Mouse (Mus musculus) left cerebral cortex, adult 2 months (tissue): ENCODE data around the gene Cbr3. TPM values are rescaled to one million over a fixed set of nuclear protein-coding genes. Genes with fewer than 3 reads are reported as not detected.

Source experiments
- DNase-seq, 2 experiments: peaks; one replicate each; pipeline ENCODE4 v3.0.0; 2021 to 2022; ENCODE audit warnings: low spot score in 2 of 2, mixed read lengths in 1 of 2; ENCODE audit errors: extremely low spot score in 1 of 2
- H3K27ac ChIP-seq: fragments of 200-600 bp; 2 replicates; pipeline ENCODE4 v1.8.1; 2022
- H3K4me3 ChIP-seq: fragments of 200-600 bp; 2 replicates; pipeline ENCODE4 v1.8.1; 2022
- CTCF ChIP-seq: fragments of 200-600 bp; IDR thresholded peaks from 2 replicates; pipeline ENCODE4 v1.8.1; 2022; ENCODE audit warnings: antibody characterized with exemption, mild to moderate bottlenecking, moderate library complexity
- intact Hi-C: fragments of 180-260 bp; cut with DNase I; formaldehyde crosslinking; loops from one replicate; pipeline ENCODE4 v1.15.1; 2025
- total RNA-seq, 2 experiments: library from RNA; stranded (reverse); gene quantifications; 2 replicates each; pipeline ENCODE4 v1.2.3; 2021

Cbr3 gene
- total RNA-seq, 2 experiments from 2014 or later: 16.1 to 16.9 TPM

- no peak for TF ChIP-seq CTCF
- no peak overlapping the region for H3K27ac ChIP-seq
- no peak for DNase-seq
- intact Hi-C loops: no loop called here
- H3K4me3 ChIP-seq: no peak overlapping the region
Measured at GRCm38 (mm10) chr16:93731310-93731709, 48.3 kb downstream of the Cbr3 start.

GRCm38 (mm10) chr16:93732875-93733569 lies 50.0 kb downstream of the Cbr3 start:
- intact Hi-C loops: no loop called here
- Histone ChIP-seq H3K27ac (no peak overlapping the region; the same call in 1 of the 2 replicates), H3K4me3 (no peak overlapping the region)
- no peak for TF ChIP-seq CTCF
- DNase-seq: no peak

DNA sequence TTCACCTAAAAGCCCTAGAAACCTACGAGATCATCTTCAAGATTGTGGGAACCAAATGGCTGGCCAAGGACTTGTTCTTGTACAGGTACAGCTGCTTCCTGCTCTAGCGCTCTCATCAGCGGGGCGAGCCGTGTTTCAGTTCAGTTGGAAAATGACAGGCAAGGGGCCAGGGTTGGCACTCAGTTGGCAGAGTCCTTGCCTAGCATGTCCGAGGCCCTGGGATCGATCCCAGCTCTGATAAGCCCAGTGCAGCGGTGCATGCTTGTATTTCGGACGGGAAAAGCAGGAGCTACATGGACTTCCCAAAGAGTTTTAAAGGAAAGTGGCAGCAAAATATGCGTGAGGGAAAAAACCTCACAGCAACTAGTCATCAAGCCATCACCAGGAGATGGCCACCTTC lies 56.2 kb downstream of the Cbr3 start:
- TF ChIP-seq CTCF: no peak
- no peak overlapping the region for H3K27ac ChIP-seq
- DNase-seq: no peak
- no peak overlapping the region for H3K4me3 ChIP-seq
- intact Hi-C loops: no loop called here

Other genes starting within 250 kb of the Cbr3 start
- 10 to 100 TPM; 11.4 to 12.7 TPM for gene Setd4, start 79.2 kb upstream of the Cbr3 start, total RNA-seq
- 10 to 100 TPM; 65.2 to 67.1 TPM for gene Cbr1, start 77.4 kb upstream of the Cbr3 start, total RNA-seq
- 1 to 10 TPM; 2.8 to 3.1 TPM for gene Gm5678, start 55.1 kb upstream of the Cbr3 start, total RNA-seq
- 100 to 1,000 TPM in 1 of 2 experiments, 10 to 100 TPM in 1; 98.5 to 117 TPM for gene Dop1b, start 28.7 kb downstream of the Cbr3 start, total RNA-seq
- 10 to 100 TPM; 24.5 to 24.7 TPM for gene Morc3, start 148.9 kb downstream of the Cbr3 start, total RNA-seq
- gene Chaf1b, start 200.7 kb downstream of the Cbr3 start, total RNA-seq: 1 to 10 TPM in 1 of 2 experiments, under 1 TPM in 1; 0.79 to 1.0 TPM